Mouse (Mus musculus) fat pad, adult 2 months (tissue): ENCODE measurements around the gene Sprr2k.
"Not testable (repeated sequence)": the region's sequence is repeated elsewhere in the genome, so short reads cannot be mapped to it uniquely, and the experiment has no call there.

ENCODE experiments used
- DNase-seq: peaks from one replicate; pipeline ENCODE4 v3.0.0-alpha.2; 2011; ENCODE audit warnings: low read depth, low spot score; ENCODE audit errors: extremely low read depth

The Sprr2k gene

DNA sequence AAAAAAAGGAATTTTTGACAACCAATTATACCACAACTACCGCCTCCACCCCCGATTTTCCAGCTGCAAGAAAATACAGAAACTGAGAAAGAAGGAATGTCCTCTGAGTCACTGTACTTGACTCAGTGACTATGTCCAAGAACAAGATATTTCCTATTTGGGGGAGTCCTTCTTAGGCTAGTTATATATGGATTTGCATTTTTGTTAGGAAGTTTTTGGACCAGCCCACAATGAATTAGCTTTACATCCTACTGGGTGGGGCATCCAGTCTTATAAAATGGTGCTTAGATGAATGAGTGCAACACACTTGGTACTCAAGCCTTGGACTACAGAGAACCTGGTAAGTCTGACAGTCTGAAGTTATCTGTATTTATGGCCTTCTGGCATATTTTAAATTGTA is at the start of gene Sprr2k:
Sprr2k (plus strand) TSS at position 301 of the 400 bp plus-strand sequence.
- no peak for DNase-seq

DNA sequence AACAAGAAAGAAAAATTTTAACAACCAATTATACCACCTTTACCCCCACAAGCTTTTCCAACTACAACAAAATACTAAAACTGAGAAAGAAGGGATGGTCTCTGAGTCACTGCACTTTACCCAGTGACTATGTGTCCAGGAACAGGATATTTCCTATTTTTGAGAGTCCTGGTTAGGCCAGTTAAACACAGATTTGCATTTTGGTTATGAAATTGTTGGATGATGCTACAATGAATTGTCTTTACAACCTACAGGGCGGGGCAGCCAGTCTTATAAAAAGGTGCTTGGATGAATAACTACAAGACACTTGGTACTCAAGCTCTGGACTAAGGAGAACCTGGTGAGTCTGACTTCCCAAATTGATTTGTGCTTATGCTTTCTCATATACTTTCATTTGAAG is 47.0 kb upstream of the Sprr2k start, which contains the start of gene Sprr2h:
Sprr2h (plus strand) TSS at position 301 of the 400 bp plus-strand sequence.
- DNase-seq: no peak

DNA sequence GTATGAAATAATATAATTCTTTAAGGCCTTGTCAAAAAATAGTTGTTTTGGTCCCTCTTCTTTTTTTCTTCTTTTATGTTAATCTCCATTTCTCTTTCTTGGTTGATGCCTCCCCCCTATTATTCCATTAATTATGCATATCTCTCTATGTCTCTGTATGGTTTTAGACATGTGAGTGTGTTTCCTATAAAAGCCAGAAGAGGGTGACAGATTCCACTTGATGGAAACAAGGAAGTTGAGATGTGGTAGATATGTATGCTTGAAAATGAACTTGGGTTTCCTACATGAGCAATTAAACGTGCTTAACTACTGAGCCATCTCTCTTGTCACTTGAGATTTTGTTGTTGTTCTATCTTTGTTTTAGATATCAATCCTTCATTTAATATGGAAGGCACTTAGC is 38.1 kb upstream of the Sprr2k start:
- no peak for DNase-seq

DNA sequence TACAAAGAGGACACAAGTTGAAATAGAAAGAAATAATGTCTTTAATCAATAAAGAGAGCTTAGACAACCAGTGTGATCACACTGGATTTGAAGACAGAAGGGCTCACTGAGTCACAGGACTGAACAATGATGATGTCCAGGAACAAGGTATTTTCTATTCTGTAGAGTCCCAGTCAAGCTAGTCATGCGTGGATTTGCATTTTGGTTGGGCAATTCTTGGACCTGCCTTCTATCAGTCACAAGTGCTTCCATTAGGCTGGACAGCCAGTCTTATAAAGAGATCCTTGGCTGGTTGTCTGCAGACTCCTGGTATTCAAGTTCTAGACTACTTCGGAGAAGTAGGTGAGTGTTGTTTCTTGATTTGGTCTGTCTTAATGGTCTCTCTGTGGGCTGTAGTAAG is 24.7 kb upstream of the Sprr2k start, which contains the start of gene Sprr2i:
Sprr2i (plus strand) TSS at position 301 of the 400 bp plus-strand sequence.
- no peak for DNase-seq

DNA sequence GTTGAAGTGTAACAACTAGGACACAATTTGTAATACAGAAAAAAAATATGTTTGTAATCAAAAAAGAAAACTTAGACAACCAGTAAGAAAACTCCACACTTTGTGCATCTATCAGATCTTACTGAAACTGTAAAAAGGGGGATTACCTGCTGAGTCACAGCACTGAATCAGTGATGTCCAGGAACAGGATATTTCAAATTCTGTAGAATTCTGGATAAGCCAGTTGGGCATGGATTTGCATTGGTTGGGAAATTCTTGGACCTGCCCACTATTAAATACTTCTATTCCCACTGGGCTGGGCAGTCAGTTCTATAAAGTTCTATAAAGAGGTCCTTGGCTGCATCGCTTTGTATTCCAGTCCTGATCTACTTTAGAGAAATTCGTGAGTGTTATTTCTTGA is 14.6 kb upstream of the Sprr2k start, which contains the start of gene Sprr2j-ps:
Sprr2j-ps (plus strand) TSS at position 301 of the 400 bp plus-strand sequence.
- DNase-seq: no peak

DNA sequence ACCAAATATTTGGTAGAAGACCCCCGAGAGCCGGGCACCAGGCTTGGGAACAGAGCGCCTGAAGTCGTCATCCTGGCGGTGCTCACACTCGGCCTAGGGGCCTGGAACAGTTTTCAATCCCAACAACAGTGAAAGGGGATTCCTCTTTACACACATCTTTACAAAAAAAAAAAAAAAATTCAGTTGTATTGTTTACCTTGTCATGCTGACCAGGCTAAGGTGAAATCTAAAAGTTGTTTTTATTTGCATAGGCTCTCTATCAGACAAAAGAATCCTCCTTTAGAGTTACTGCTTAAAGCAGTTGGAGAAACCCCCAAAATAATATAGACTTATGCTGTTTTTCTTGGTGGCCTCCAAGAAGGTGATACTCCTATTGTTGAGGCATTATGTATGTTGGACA is 3.1 kb upstream of the Sprr2k start, which contains the start of gene Gm9774:
Gm9774 (minus strand) TSS at position 101 of the 400 bp plus-strand sequence.
- no peak for DNase-seq

DNA sequence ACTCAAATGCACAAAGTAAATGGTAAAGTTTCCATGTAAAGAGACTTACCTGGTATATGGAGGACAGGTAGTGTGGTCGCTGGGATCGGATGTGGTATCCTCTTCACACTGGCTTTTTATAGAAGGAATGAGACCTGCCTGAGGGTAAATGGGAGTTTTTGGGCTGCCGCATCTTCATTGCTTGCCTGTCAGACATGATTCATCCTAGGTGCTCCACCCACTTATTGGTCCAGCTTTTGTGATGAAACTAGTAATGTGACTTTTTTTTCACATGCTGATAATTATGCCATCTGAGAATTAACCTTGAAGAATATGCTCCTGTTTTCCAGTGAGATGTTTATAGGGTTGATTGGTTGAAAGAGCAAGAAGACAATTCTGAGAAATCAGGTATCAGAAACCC is 6.3 kb downstream of the Sprr2k start, which contains the start of gene Sprr1b:
Sprr1b (minus strand) TSS at position 101 of the 400 bp plus-strand sequence.
- DNase-seq: no peak

DNA sequence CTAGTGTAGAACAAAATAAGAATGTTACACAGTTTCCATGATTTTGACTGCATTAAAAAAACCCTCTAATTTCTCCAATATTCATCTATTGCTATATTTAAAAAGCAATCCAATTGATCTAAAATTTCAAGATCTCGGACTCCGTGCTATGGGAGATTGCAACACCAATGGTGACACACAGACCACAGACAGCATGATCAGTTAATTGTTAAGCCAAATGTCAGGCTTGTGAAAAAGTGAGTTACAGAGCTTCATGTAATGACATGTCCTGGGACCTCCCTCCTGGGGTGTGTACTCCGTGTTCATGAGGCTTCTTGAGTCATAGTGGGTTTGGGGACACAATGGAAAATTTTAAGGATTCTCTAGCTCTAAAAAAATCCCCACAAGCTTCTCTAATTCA is 7.8 kb downstream of the Sprr2k start:
- DNase-seq: no peak

DNA sequence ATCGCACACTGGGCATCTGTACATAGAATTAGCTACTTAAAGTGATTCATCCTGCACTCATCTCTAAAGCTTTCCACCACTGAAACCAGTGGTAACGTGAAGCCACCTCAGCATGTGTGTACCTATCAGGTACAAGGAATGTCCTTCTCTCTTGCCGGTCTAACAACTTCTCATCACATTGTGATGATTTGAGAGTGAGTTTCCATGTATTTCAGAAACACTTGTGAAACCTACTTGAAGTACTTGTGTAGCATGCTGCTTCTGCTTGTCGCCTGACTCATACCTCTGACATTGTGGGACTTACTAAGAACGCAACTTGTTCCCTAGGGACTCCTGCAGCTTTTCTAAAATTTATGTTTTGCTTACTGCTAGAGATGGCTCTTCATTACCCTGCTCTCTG is 22.8 kb downstream of the Sprr2k start:
- DNase-seq: no peak

DNA sequence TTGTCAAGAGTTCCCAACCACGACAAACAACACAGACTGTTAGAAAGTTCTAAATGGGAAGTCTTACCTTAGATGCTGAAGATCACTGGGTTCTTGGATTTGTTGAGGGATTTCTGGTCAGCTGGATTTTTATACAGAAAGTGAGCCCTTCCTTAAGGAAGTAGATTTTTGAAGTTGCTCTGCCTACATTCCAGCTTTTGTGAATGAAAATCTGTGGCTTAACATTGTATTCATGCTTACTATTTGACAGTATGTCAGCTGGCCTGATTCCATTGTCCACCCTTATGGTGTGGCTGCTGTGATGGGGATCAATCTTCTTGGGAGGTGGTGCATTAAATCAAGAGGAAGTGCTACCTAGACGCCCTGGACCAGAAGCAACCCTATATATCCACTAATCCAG is 26.2 kb downstream of the Sprr2k start, which contains the start of gene Sprr3:
Sprr3 (minus strand) TSS at position 101 of the 400 bp plus-strand sequence.
- no peak for DNase-seq

DNA sequence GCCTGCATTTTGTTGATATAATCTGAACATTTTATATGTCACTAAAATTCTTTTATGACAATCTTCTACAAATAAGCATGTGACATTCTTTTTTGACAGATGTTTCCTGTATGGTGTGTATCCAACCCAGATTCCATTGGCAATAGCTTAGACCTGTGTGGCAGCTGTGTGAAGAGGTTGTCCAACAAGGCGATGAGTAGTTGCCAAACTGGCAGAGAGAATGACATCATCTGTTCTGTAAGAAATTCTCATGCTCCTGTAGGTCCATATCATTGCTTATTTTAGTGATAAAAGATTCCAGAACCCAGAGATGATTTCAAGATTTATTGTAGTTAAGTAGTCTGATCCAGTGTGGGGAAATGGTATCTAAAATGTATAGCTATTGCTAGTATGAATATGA is 34.2 kb downstream of the Sprr2k start:
- DNase-seq: no peak

DNA sequence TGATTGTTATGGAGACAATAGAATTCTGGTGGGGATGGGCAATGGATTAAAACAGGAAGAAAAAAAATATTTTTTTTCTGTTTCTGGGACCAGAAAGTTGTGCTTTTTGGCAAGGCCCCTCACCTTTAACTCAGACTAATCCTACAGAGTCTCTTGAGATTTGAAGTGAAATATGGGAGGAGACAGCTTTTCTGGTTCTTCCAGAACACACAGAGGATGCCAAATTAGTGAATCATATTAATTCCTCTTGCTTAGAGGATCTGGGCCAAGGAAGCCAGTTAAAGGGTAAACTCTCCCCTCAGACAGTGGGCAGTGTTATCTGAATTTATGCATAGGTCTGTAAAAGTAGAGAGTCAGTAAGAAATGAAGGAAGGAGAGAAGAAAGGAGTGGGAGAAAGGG is 35.0 kb downstream of the Sprr2k start:
- no peak for DNase-seq

DNA sequence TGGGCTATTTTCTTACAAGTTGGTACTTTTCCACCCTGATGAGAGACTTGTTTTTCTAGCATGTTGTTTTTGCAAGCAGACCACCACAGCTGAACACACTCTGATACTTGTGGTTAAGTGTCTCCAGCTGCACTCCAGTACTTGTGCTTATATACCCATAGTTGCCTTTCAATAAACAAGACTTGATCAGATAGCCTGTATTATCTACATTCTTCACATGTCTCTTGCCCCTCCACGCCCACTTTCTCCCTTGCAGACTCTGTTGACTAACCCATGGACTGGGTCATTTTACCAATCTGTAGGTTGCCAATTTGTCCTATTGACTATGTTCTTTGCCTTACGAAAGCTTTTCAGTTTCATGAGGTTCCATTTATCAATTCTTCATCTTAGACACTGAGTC is 37.7 kb downstream of the Sprr2k start:
- DNase-seq: no peak

DNA sequence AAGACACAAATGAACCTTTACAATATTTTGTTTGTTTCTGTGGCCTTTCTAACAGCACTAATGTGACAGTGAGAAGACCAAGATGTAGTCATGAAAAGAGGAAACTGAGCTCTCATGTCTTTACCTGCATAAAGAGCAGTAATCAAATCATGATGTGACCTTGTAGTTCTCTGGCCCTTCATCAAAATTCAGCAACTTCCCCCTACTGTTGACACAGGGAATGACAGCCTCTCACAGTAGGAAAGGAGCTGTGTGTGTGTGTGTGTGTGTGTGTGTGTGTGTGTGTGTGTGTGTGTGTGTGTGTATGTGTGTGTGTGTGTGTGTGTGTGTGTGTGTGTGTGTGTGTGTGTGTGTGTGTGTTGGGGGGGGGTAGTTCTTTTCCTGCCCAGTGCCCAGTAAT is 48.9 kb downstream of the Sprr2k start:
- not testable (repeated sequence) for DNase-seq
